Mouse (Mus musculus): ENCODE data around the gene Zfp646. TPM values are rescaled to one million over a fixed set of nuclear protein-coding genes. Genes with fewer than 3 reads are reported as not detected.
"Not testable (repeated sequence)": the region's sequence is repeated elsewhere in the genome, so short reads cannot be mapped to it uniquely, and the experiment has no call there.

Zfp646 gene
- total and polyA plus RNA-seq, 3 experiments = 10.6 to 25.3 (median 18.8) TPM

GRCm38 (mm10) chr7:127894480-127894879, 18.5 kb downstream of the Zfp646 start:
- dilution Hi-C loops (cut with MboI; ENCODE audit: extremely low pct_ligation_motif_present, extremely low pct_unique_long_range_greater_than_20kb, low sequenced_read_pairs) (no loop called here), in situ Hi-C loops (cut with MboI; ENCODE audit: low pct_ligation_motif_present, low pct_unique_long_range_greater_than_20kb, low sequenced_read_pairs) (no loop called here)
- no peak overlapping the region for H3K27ac ChIP-seq (ENCODE audit: insufficient read depth, low read depth)
- H3K79me2 ChIP-seq (replicated peaks; ENCODE audit: control insufficient read depth, extremely low read depth, insufficient read depth, poor library complexity, severe bottlenecking) = no peaks in the 10 kb centered on the region
- no peak for DNase-seq (ENCODE audit: extremely low read depth)
- peaks cover 5 to 48% of the 10 kb centered on the region in 2 experiments for H3K36me3 ChIP-seq (replicated peaks in 1 of 2; ENCODE audit: control insufficient read depth in 1 of 2, insufficient read depth in 1 of 2, low read length in 1 of 2)
- no peak overlapping the region for H3K4me2 ChIP-seq (ENCODE audit: insufficient read depth, low read depth, poor library complexity, severe bottlenecking)
- H3K4me3 ChIP-seq (replicated peaks in 1 of 3; ENCODE audit: low read depth in 2 of 3, low read length in 2 of 3, poor library complexity in 1 of 3) = no peak overlapping the region
- no peaks in the 10 kb centered on the region for H3K27me3 ChIP-seq (replicated peaks)
- H3K9ac ChIP-seq (ENCODE audit: insufficient read depth, low read depth) = no peak overlapping the region
- H3K4me1 ChIP-seq (ENCODE audit: control insufficient read depth in 1 of 2, insufficient read depth in 2 of 2) = 0 out of 4 replicates have a peak, but pooled peaks cover 0 to 2% of the 10 kb centered on the region in 2 experiments
- peaks cover 3% of the 10 kb centered on the region for H3K9me3 ChIP-seq (replicated peaks; ENCODE audit: low read length)
- TF ChIP-seq MAFK (IDR thresholded peaks at IDR 0.05; ENCODE audit: insufficient replicate concordance, low read length) (no peak), ETS1 (conservative IDR thresholded peaks at IDR 0.05; ENCODE audit: low read depth, low read length) (no peak), MXI1 (IDR thresholded peaks at IDR 0.05; ENCODE audit: low read depth, low read length) (no peak), JUND (conservative IDR thresholded peaks at IDR 0.05; ENCODE audit: low read depth, low read length) (no peak), MEF2A (IDR thresholded peaks at IDR 0.05; ENCODE audit: borderline replicate concordance, low read depth, low read length) (no peak), JUN (IDR thresholded peaks at IDR 0.05; ENCODE audit: insufficient read depth, low read depth, low read length) (no peak), CHD2 (IDR thresholded peaks at IDR 0.05; ENCODE audit: low read length) (no peak), TCF12 (IDR thresholded peaks at IDR 0.05; ENCODE audit: low read depth, low read length) (no peak)

GRCm38 (mm10) chr7:127895442-127895841, 19.4 kb downstream of the Zfp646 start, which contains the start of the genes Gm21974 and Vkorc1:
TSS of gene Gm21974 (minus strand) at chr7:127895454.
TSS of gene Vkorc1 (minus strand) at chr7:127895617.
- 0 out of 4 replicates have a peak, but pooled peaks cover 0 to 2% of the 10 kb centered on the region in 2 experiments for H3K4me1 ChIP-seq (ENCODE audit: control insufficient read depth in 1 of 2, insufficient read depth in 2 of 2)
- H3K36me3 ChIP-seq (replicated peaks in 1 of 2; ENCODE audit: control insufficient read depth in 1 of 2, insufficient read depth in 1 of 2, low read length in 1 of 2) = peaks cover 0 to 38% of the 10 kb centered on the region in 2 experiments
- dilution Hi-C loops (cut with MboI; ENCODE audit: extremely low pct_ligation_motif_present, extremely low pct_unique_long_range_greater_than_20kb, low sequenced_read_pairs) = no loop called here
- no peak within 1 kb of the TSS for H3K4me2 ChIP-seq (ENCODE audit: insufficient read depth, low read depth, poor library complexity, severe bottlenecking)
- in situ Hi-C loops (cut with MboI; ENCODE audit: low pct_ligation_motif_present, low pct_unique_long_range_greater_than_20kb, low sequenced_read_pairs) = no loop called here
- H3K4me3 ChIP-seq (replicated peaks in 1 of 3; ENCODE audit: low read depth in 2 of 3, low read length in 2 of 3, poor library complexity in 1 of 3) = no peak within 1 kb of the TSS
- TF ChIP-seq CHD1 (IDR thresholded peaks at IDR 0.05; ENCODE audit: low read depth, low read length) (no peak), MEF2A (IDR thresholded peaks at IDR 0.05; ENCODE audit: borderline replicate concordance, low read depth, low read length) (no peak), ETS1 (conservative IDR thresholded peaks at IDR 0.05; ENCODE audit: low read depth, low read length) (no peak)
- H3K27me3 ChIP-seq (replicated peaks) = no peaks in the 10 kb centered on the region
- no peak within 1 kb of the TSS for H3K9ac ChIP-seq (ENCODE audit: insufficient read depth, low read depth)
- no peaks in the 10 kb centered on the region for H3K79me2 ChIP-seq (replicated peaks; ENCODE audit: control insufficient read depth, extremely low read depth, insufficient read depth, poor library complexity, severe bottlenecking)
- DNase-seq (ENCODE audit: extremely low read depth) = no peak
- no peak within 1 kb of the TSS for H3K27ac ChIP-seq (ENCODE audit: insufficient read depth, low read depth)
- peaks cover 3% of the 10 kb centered on the region for H3K9me3 ChIP-seq (replicated peaks; ENCODE audit: low read length)

DNA sequence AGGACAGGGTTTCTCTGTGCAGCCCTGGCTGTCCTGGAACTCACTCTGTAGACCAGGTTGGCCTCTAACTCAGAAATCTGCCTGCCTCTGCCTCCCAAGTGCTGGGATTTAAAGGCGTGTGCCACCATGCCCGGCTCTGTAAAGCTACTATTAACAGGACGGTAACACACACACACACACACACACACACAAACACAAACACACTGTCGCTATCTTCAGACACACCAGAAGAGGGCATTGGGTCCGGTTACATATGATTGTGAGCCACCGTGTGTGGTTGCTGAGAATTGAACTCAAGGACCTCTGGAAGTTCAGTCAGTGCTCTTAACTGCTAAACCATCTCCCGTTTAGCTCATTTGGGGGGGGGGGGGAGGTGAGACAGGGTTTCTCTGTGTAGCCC, 19.9 kb downstream of the Zfp646 start:
- DNase-seq (ENCODE audit: extremely low read depth); H3K4me2 ChIP-seq (ENCODE audit: insufficient read depth, low read depth, poor library complexity, severe bottlenecking); in situ Hi-C loops (cut with MboI; ENCODE audit: low pct_ligation_motif_present, low pct_unique_long_range_greater_than_20kb, low sequenced_read_pairs); H3K79me2 ChIP-seq (replicated peaks; ENCODE audit: control insufficient read depth, extremely low read depth, insufficient read depth, poor library complexity, severe bottlenecking); H3K27me3 ChIP-seq (replicated peaks); H3K9me3 ChIP-seq (replicated peaks; ENCODE audit: low read length); H3K4me3 ChIP-seq (replicated peaks in 1 of 3; ENCODE audit: low read depth in 2 of 3, low read length in 2 of 3, poor library complexity in 1 of 3); H3K9ac ChIP-seq (ENCODE audit: insufficient read depth, low read depth); dilution Hi-C loops (cut with MboI; ENCODE audit: extremely low pct_ligation_motif_present, extremely low pct_unique_long_range_greater_than_20kb, low sequenced_read_pairs); H3K27ac ChIP-seq (ENCODE audit: insufficient read depth, low read depth); H3K4me1 ChIP-seq (ENCODE audit: control insufficient read depth in 1 of 2, insufficient read depth in 2 of 2): not testable (repeated sequence)
- H3K36me3 ChIP-seq (replicated peaks in 1 of 2; ENCODE audit: control insufficient read depth in 1 of 2, insufficient read depth in 1 of 2, low read length in 1 of 2) = peaks cover 0 to 34% of the 10 kb centered on the region in 2 experiments

All from CH12.LX (cell line).